Mouse (Mus musculus) splenic B cell, adult 2 months (primary cell): ENCODE results near the gene Tpcn2.

Source experiments
- DNase-seq: peaks from one replicate; pipeline ENCODE4 v3.0.0-alpha.2; 2011; ENCODE audit warnings: low read depth, low spot score
- H3K27me3 ChIP-seq: 2 replicates; pipeline ENCODE4 v1.6.1; 2012; ENCODE audit warnings: mild to moderate bottlenecking, low read length, moderate library complexity, mixed read lengths; ENCODE audit not compliant: control insufficient read depth, poor library complexity, insufficient read depth, severe bottlenecking
- H3K36me3 ChIP-seq: 2 replicates; pipeline ENCODE4 v1.6.1; 2012; ENCODE audit warnings: mild to moderate bottlenecking, low read length, moderate library complexity, mixed read lengths; ENCODE audit not compliant: control insufficient read depth, poor library complexity, insufficient read depth, severe bottlenecking

Tpcn2 gene

DNA sequence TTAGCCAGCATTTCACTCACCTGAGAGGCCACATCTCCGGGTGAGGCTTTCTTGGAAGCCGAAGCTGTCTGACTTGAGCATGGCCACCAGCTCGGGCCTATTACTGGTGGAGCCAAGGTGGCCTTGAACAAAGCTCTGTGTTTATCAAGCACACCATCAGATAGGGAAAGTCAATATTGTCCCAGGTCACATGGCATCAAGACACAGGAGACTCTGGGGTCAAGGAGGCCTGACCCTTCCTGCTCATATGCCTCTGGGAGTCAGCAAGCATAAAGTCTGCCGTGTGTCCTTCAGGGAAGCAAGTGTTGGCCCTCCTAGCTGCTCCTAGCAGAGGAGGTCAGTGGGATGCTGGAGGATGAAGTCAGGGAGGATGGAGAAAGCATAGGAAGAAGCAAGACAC lies 75.8 kb downstream of the Tpcn2 start, which contains the start of gene 1810010D01Rik:
Gene 1810010D01Rik, minus strand, starts transcription at position 114 of the 400 bp plus-strand sequence.
- Histone ChIP-seq H3K27me3 (no peaks in the 10 kb centered on the region), H3K36me3 (no peaks in the 10 kb centered on the region)
- DNase-seq = no peak

DNA sequence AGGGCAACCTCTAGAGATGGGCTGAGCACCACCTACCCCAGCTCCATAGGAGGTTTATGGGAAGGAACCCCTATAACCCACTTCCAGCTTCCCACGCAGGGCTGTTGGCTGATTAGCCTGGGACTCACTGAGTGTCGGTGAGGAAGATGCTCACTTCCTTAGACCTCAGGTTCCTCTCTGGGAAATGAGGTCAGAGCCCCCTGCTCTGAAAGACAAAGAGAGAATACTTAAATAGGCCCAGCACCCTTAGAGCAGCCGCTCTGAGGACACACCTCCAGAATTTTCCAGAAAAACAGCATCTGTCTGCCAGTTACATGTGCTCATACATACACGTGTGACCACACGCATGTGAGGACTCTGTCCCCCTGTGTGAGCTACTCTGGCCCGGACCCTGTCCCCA lies 77.0 kb downstream of the Tpcn2 start:
- Histone ChIP-seq H3K36me3 (no peaks in the 10 kb centered on the region), H3K27me3 (no peaks in the 10 kb centered on the region)
- DNase-seq = no peak

DNA sequence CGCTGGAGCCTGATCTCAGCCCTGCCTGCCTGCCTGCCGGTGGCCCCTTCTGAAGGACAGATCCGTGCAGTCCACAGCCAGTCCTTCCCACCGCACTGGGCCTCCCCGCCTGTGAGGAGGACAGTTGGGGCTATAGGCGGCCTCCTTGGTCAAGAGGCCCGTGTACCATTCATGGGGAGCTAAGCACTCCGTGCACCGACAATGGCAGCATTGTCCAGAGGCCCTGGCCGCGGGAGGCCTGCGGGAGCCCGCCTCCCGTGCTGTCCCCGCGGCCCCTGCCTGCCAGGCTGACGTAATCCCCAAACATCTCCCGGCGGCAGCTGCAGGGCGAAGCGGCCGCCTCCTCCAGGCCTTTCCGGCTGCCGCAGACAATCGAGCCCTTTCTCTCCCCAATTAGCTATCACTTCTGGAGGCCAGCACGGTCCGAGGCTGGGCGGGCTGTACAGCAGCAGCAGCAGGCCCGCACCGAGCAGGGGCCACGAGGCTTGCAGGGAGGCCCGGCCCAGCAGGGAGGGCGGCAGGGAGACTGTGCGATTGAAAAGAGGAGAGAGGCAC lies 77.7 kb downstream of the Tpcn2 start:
- H3K36me3 ChIP-seq = no peaks in the 10 kb centered on the region
- no peak for DNase-seq
- no peaks in the 10 kb centered on the region for H3K27me3 ChIP-seq

GRCm38 (mm10) chr7:145205363-145205902 lies 78.4 kb downstream of the Tpcn2 start:
- H3K27me3 ChIP-seq = no peaks in the 10 kb centered on the region
- DNase-seq = no peak

DNA sequence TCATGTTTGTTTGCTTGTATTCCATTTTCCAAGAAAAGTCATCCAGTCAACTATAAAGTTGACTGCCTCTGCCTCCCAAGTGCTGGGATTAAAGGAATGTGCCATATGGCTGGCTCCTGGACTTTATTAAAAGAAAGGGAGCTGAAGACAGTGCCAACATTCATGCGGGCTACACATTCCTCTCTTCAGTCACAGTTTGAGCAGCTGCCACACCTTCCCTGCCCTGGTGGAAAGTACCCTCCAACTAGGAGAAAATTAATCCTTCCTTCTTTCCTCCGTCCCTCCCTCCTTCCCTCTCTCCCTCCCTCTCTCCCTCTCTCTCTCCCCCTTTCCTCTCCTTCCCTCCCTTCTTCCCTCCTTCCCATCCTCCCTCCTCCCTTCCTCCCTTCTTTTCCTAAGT lies 84.1 kb downstream of the Tpcn2 start:
- no peaks in the 10 kb centered on the region for H3K27me3 ChIP-seq
- no peaks in the 10 kb centered on the region for H3K36me3 ChIP-seq
- DNase-seq = no peak

More at GRCm38 (mm10) chr7:145205363-145205902, 78.4 kb downstream of the Tpcn2 start:
- no peaks in the 10 kb centered on the region for H3K36me3 ChIP-seq

- DNase-seq = no peak
- Histone ChIP-seq H3K36me3 (no peaks in the 10 kb centered on the region), H3K27me3 (no peaks in the 10 kb centered on the region)
Observed at GRCm38 (mm10) chr7:145198223-145198714, 85.5 kb downstream of the Tpcn2 start.

DNA sequence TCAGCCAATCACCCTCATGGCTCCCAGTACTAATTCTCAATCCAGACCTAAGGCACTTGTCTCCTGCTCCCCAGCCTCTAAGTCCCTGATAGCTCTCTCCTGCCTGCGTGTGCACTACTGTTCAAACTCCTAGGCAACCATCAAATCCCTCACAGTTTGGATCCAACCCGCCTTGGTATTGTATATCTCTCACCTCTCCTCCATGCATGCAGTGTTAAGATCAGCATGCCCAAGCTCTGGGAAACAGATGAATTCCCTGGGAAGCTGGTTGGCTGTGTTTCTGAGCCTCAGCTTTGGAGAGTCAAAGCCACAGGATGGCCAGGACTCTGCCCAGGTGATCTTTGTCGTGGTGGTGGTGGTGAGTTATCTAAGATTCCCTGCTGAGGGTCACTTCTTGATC lies 86.1 kb downstream of the Tpcn2 start:
- H3K36me3 ChIP-seq = no peaks in the 10 kb centered on the region
- H3K27me3 ChIP-seq = no peaks in the 10 kb centered on the region
- DNase-seq = no peak

- H3K36me3 ChIP-seq = no peaks in the 10 kb centered on the region
- DNase-seq = no peak
Observed at GRCm38 (mm10) chr7:145197042-145197441, 86.8 kb downstream of the Tpcn2 start.

DNA sequence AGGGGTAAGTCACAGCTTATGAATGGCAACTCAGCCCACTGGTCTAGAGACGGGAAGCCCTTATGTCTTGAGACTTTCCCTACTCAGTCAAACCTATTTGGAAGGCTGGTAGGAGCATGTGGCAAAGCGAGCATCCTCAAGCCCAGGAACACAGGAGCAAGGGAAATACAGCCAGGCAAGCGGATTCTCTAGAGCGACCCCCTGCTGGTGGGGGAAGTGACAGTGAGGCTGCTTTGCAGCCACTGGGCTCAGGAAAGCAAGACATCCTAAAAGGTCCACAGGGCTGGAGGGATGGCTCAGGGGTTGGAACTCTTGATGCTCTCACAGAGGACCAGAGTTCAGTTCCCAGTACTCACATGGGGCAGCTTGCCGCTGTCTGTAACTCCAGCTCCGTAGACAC lies 87.5 kb downstream of the Tpcn2 start:
- H3K36me3 ChIP-seq = no peaks in the 10 kb centered on the region
- DNase-seq = no peak
- H3K27me3 ChIP-seq = no peaks in the 10 kb centered on the region

More at GRCm38 (mm10) chr7:145197042-145197441, 86.8 kb downstream of the Tpcn2 start:
- no peaks in the 10 kb centered on the region for H3K27me3 ChIP-seq

DNA sequence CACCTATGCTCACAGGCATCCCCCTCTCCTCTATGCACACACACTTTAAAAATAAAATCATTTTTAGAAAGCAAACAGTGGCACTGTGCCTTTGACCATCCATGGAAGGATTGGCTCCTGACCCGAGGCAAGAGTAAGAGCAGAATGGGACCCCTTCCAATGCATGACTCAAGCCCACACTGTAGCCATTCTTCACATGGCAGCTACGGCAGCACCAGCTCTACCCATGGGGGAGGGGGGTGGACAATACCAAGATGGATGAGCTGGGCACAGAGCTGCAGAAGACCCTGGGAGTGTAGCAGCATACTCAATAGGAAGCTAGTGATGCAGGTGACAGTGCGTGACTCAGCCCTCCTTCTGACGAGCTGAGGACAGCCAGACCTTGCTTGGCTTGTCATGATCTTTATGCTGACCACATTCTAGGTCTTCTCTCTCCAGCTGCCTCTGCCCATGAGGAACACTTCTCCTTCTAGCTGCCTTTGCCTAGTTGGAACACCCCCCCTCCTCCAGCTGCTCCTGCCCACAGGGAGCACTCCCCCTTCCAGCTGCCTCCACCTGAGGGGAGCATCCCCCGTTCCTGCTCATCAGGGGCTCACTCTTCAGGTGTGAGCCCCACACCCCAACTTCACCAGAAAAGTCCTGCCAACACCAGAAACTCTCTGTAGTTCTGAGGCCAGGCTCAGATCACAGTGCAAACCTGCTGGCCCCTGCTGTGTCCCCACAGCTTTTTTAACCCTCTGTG lies 88.5 kb downstream of the Tpcn2 start:
- DNase-seq = no peak
- Histone ChIP-seq H3K27me3 (no peaks in the 10 kb centered on the region), H3K36me3 (no peaks in the 10 kb centered on the region)

- H3K27me3 ChIP-seq = no peaks in the 10 kb centered on the region
- no peak for DNase-seq
Observed at GRCm38 (mm10) chr7:145194455-145195161, 89.2 kb downstream of the Tpcn2 start.

GRCm38 (mm10) chr7:145192836-145193235 lies 91.0 kb downstream of the Tpcn2 start:
- Histone ChIP-seq H3K36me3 (no peaks in the 10 kb centered on the region), H3K27me3 (no peaks in the 10 kb centered on the region)
- no peak for DNase-seq

More at GRCm38 (mm10) chr7:145194455-145195161, 89.2 kb downstream of the Tpcn2 start:
- no peaks in the 10 kb centered on the region for H3K36me3 ChIP-seq

- Histone ChIP-seq H3K36me3 (no peaks in the 10 kb centered on the region), H3K27me3 (no peaks in the 10 kb centered on the region)
- no peak for DNase-seq
Observed at GRCm38 (mm10) chr7:145190520-145190919, 93.3 kb downstream of the Tpcn2 start.

- DNase-seq = no peak
Observed at GRCm38 (mm10) chr7:145189342-145189741, 94.5 kb downstream of the Tpcn2 start.

GRCm38 (mm10) chr7:145187802-145188201 lies 96.0 kb downstream of the Tpcn2 start:
- no peaks in the 10 kb centered on the region for H3K27me3 ChIP-seq
- DNase-seq = no peak
- H3K36me3 ChIP-seq = no peaks in the 10 kb centered on the region

More at GRCm38 (mm10) chr7:145189342-145189741, 94.5 kb downstream of the Tpcn2 start:
- Histone ChIP-seq H3K27me3 (no peaks in the 10 kb centered on the region), H3K36me3 (no peaks in the 10 kb centered on the region)
